Mouse (Mus musculus) hindbrain, embryonic 11.5 days (tissue): ENCODE results near the gene Nat8f6. TPM values are rescaled to one million over a fixed set of nuclear protein-coding genes. Genes with fewer than 3 reads are reported as not detected.
"Not testable (repeated sequence)": the region's sequence is repeated elsewhere in the genome, so short reads cannot be mapped to it uniquely, and the experiment has no call there.

Experiments
- ATAC-seq: fragments of 200-750 bp; cut with Nextera tagmentation; 2 replicates; pipeline ENCODE4 v1.8.0; 2017; ENCODE audit warnings: mild to moderate bottlenecking, moderate TSS enrichment, moderate library complexity; ENCODE audit not compliant: low FRiP score
- DNase-seq: peaks from one replicate; pipeline ENCODE4 v3.0.0-alpha.2; 2015; ENCODE audit warnings: low spot score
- H3K27ac ChIP-seq: fragments of 300-500 bp; sonication (generic); 2 replicates; pipeline ENCODE4 v1.5.1; 2014; ENCODE audit warnings: mild to moderate bottlenecking, low read depth, low read length
- H3K27me3 ChIP-seq: fragments of 300-500 bp; sonication (generic); 2 replicates; pipeline ENCODE4 v1.6.1; 2014; ENCODE audit warnings: mild to moderate bottlenecking, low read length, moderate library complexity, mixed read lengths; ENCODE audit not compliant: control insufficient read depth, insufficient read depth
- H3K36me3 ChIP-seq: fragments of 300-500 bp; sonication (generic); 2 replicates; pipeline ENCODE4 v1.6.1; 2014; ENCODE audit warnings: mild to moderate bottlenecking, low read length, moderate library complexity, mixed read lengths; ENCODE audit not compliant: control insufficient read depth, insufficient read depth
- H3K4me1 ChIP-seq: fragments of 300-500 bp; sonication (generic); replicated peaks from 2 replicates; pipeline ENCODE4 v1.6.1; 2014; ENCODE audit warnings: low read length, mixed read lengths; ENCODE audit not compliant: control insufficient read depth, insufficient read depth
- H3K4me2 ChIP-seq: fragments of 300-500 bp; sonication (generic); replicated peaks from 2 replicates; pipeline ENCODE4 v1.6.1; 2014; ENCODE audit warnings: mild to moderate bottlenecking, low read depth, low read length
- H3K4me3 ChIP-seq: fragments of 300-500 bp; sonication (generic); 2 replicates; pipeline ENCODE4 v1.5.1; 2014; ENCODE audit warnings: low read depth, low read length
- H3K9ac ChIP-seq: fragments of 300-500 bp; sonication (generic); 2 replicates; pipeline ENCODE4 v1.6.1; 2014; ENCODE audit warnings: low read depth, low read length
- H3K9me3 ChIP-seq: fragments of 300-500 bp; sonication (generic); 2 replicates; pipeline ENCODE4 v1.6.1; 2016; ENCODE audit warnings: low read length; ENCODE audit not compliant: control insufficient read depth
- WGBS: fragments of 180-500 bp; shearing (Covaris S2); extraction: QIAGEN DNeasy Blood & Tissue Kit; methylation state at CpG from one replicate; pipeline ENCODE4 v1.1.7; 2014; 5-methylcytosine and 5-hydroxymethylcytosine counted together
- polyA plus RNA-seq: library from polyadenylated mRNA; unstranded; fragments of >200 nt; fragmentation: Nextera tagmentation; extraction: Ambion mirVana; gene quantifications from 2 replicates; pipeline ENCODE4 v1.2.1, GENCODE M21; 2014

Nat8f6 gene
- not detected in 2 replicates for polyA plus RNA-seq

- H3K27me3 ChIP-seq, result no peaks in the 10 kb centered on the region
- ATAC-seq (no peak), DNase-seq (no peak)
- H3K4me2 ChIP-seq, result no peak within 1 kb of the TSS
- WGBS, result 92% methylated on average over 5 of the region's 5 CpGs
- H3K4me1 ChIP-seq, result no peaks in the 10 kb centered on the region
- H3K36me3 ChIP-seq, result no peaks in the 10 kb centered on the region
- H3K9ac ChIP-seq, result no peak within 1 kb of the TSS
- no peak within 1 kb of the TSS for H3K4me3 ChIP-seq
- no peak within 1 kb of the TSS for H3K27ac ChIP-seq
- no peaks in the 10 kb centered on the region for H3K9me3 ChIP-seq
Observed at GRCm38 (mm10) chr6:85820837-85821236, at the start of gene Nat8f6, which contains the start of gene Nat8f5. Nat8f6 (minus strand) TSS chr6:85820954. Nat8f5 (minus strand) TSS chr6:85820972.

GRCm38 (mm10) chr6:85869006-85869405 lies 48.3 kb upstream of the Nat8f6 start, which contains the start of gene Nat8f2:
Nat8f2 (minus strand) TSS chr6:85869158.
- not testable (repeated sequence) for H3K36me3 ChIP-seq, DNase-seq, H3K27me3 ChIP-seq, H3K4me2 ChIP-seq, H3K9ac ChIP-seq, H3K4me1 ChIP-seq, H3K27ac ChIP-seq, H3K4me3 ChIP-seq, ATAC-seq, H3K9me3 ChIP-seq
- WGBS, result 86% methylated on average over 5 of the region's 5 CpGs

DNA sequence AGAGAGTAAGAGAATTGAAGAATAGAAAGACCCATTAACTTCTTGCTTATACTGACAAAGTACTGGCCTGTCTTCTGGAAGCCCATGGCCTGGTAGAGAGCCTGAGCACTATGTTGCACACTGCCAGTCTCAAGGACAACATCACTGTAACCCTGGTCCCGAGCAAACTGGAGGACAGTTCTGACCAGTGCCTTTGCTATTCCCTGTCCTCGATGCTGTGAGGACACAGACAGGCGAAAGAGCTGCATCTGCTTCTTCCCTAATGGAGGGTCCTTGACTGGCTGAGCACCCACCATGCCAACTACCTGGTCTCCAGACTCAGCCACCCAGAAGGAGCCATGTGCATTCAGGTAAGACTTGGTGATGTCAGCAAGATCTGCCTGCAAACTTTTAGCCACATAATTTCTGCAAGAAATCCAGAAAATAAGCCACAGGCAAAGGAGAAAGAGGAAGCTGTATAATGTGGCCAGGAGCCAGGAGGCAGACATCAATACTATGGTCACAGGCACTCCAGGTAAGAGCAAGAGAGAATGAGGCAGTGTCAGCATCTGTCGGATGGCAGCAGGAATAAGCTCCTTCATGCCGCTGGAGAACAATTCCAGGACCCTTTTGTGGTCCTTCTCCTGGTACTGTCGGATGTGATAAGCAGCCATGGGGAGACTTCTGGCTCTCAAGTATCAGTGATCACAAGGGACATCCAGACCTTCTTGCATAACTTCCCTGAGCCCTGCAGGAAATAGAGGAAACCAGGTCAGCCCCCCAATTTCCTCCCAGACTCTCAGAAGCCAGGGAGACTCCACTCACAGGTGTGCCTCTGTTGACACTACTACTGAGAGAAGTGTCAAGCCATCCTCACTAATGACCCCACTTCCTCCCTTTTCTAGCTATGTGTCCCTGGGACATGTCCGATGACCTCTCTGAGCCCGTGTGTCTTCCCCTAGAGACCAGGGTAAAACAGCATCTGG lies 47.3 kb upstream of the Nat8f6 start:
- Histone ChIP-seq H3K27ac (no peak overlapping the region), H3K4me2 (no peak overlapping the region), H3K4me1 (no peaks in the 10 kb centered on the region), H3K9me3 (no peaks in the 10 kb centered on the region), H3K9ac (no peak overlapping the region), H3K4me3 (no peak overlapping the region), H3K36me3 (no peaks in the 10 kb centered on the region), H3K27me3 (no peaks in the 10 kb centered on the region)
- no peak for ATAC-seq
- DNase-seq, result no peak
- WGBS, result 78% methylated on average over 8 of the region's 8 CpGs

DNA sequence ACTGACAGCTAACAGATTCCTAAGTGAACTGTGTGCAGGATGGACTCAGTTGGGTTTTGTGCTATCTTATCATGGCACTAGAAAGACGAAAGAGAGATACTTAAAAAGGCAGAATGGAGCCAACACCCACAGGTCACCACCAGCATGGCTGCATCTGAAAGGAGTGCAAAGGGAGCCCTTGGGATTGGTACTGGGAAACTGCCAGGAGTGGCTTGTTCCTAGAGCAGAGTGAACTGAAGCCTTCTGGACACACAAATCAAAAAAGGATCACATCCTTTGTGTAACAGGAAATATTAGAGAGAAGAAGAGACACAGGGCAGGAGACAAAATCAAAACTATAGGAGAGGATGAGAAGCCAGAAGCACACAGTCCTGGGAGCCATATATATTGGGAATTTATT lies 46.2 kb upstream of the Nat8f6 start:
- not testable (repeated sequence) for H3K9me3 ChIP-seq, H3K36me3 ChIP-seq, DNase-seq, H3K4me2 ChIP-seq, H3K27me3 ChIP-seq, H3K4me1 ChIP-seq, H3K27ac ChIP-seq, H3K4me3 ChIP-seq, ATAC-seq, H3K9ac ChIP-seq
- WGBS, result 58% methylated on average over 1 of the region's 1 CpGs

DNA sequence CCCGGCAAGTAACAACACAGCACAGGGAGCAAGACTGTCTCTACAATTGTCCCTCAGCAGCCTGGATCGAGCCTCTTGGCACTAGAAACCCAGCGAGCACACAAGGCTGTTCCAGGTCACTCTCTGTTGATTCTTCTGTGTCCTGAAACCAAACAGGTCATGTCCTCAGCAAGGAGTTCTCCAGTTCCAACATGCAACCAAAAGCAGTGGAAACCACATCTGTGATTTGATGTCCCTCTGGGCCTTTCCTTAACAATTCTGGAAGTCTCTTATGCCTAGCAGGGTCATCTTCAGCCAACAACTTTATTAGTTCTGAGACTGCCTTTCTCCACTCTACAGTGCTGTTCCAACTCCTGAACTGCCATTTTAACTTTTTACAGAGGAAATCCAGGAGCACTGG lies 45.4 kb upstream of the Nat8f6 start:
- ATAC-seq, H3K4me3 ChIP-seq, H3K36me3 ChIP-seq, H3K4me2 ChIP-seq, H3K27me3 ChIP-seq, DNase-seq, H3K4me1 ChIP-seq, H3K9ac ChIP-seq, H3K27ac ChIP-seq, H3K9me3 ChIP-seq: not testable (repeated sequence)
- 89% methylated on average over 3 of the region's 3 CpGs for WGBS

- WGBS, result 81% methylated on average over 5 of the region's 7 CpGs
- not testable (repeated sequence) for H3K27me3 ChIP-seq, H3K9ac ChIP-seq, H3K4me2 ChIP-seq, ATAC-seq, H3K27ac ChIP-seq, H3K36me3 ChIP-seq, H3K4me3 ChIP-seq, H3K9me3 ChIP-seq, DNase-seq, H3K4me1 ChIP-seq
Observed at GRCm38 (mm10) chr6:85864900-85865639, 44.3 kb upstream of the Nat8f6 start.

- no peaks in the 10 kb centered on the region for H3K4me1 ChIP-seq
- no peaks in the 10 kb centered on the region for H3K36me3 ChIP-seq
- no peak overlapping the region for H3K4me3 ChIP-seq
- no peaks in the 10 kb centered on the region for H3K27me3 ChIP-seq
- no peak overlapping the region for H3K4me2 ChIP-seq
- 92% methylated on average over 2 of the region's 2 CpGs for WGBS
- H3K9ac ChIP-seq, result no peak overlapping the region
- H3K9me3 ChIP-seq, result no peaks in the 10 kb centered on the region
- no peak for ATAC-seq
- DNase-seq, result no peak
- no peak overlapping the region for H3K27ac ChIP-seq
Observed at GRCm38 (mm10) chr6:85863840-85864239, 43.1 kb upstream of the Nat8f6 start.

DNA sequence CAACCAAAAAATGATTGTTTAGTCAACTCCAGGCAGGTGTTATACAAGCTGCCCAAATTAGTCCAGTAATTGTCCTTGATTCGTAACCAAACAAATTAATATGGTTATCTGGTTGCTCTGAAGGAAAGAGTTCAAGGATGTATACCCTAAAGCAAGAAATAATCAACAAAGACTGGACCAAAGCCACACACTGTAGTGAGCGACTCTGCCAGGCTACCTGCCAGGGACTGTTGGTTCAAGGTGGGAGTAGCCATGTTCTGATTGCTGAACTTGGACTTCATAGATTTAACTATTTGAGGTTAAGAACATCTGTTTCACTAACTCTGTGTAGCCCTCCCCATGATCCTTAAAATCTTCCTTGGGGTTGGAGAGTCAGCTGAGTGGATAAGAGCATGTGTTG lies 42.4 kb upstream of the Nat8f6 start:
- Histone ChIP-seq H3K36me3 (no peaks in the 10 kb centered on the region), H3K4me2 (no peak overlapping the region), H3K4me1 (no peaks in the 10 kb centered on the region), H3K9me3 (no peaks in the 10 kb centered on the region), H3K27me3 (no peaks in the 10 kb centered on the region), H3K9ac (no peak overlapping the region), H3K27ac (no peak overlapping the region), H3K4me3 (no peak overlapping the region)
- 86% methylated on average over 2 of the region's 2 CpGs for WGBS
- no peak for ATAC-seq
- DNase-seq, result no peak
